Mouse (Mus musculus): Measurements from ENCODE around the gene Col4a1.

DNA sequence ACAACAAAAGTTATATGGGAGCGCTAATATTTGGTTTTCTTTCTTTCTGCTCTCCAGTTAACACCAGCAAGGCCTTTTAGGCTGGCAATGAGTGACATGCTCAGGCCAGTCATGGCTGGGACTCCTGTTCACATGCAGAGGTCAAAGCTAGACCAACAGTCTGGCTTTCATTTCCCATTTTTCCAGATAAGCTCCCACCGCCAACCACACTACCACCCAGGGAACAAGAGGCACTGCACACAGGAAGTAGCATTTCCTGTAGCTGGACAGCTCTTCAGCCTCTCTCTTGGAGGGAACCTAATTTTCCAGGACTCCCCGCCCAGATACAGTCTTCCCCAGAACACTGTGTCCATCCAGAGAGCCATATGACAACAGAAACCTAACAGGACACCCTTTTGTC is 132.8 kb downstream of the Col4a1 start:
- TF ChIP-seq POLR2A (IDR thresholded peaks at IDR 0.05; ENCODE audit: borderline replicate concordance, insufficient read depth, low read length) (no peak), CTCF (IDR thresholded peaks at IDR 0.05; ENCODE audit: borderline replicate concordance, insufficient read depth, low read depth, low read length) (no peak)
